Mouse (Mus musculus) G1E (cell line): ENCODE measurements around the gene Snupn. TPM values are rescaled to one million over a fixed set of nuclear protein-coding genes. Genes with fewer than 3 reads are reported as not detected.

ENCODE experiments used
- ATAC-seq: 2 replicates; pipeline ENCODE4 v1.8.0; 2016; ENCODE audit warnings: mild to moderate bottlenecking; ENCODE audit not compliant: insufficient number of reproducible peaks, poor library complexity, low FRiP score, severe bottlenecking; ENCODE audit errors: extremely low read depth
- DNase-seq: peaks from one replicate; pipeline ENCODE4 v3.0.0; 2012; ENCODE audit warnings: low spot score
- H3K27me3 ChIP-seq: 2 replicates; pipeline ENCODE4 v1.6.1; 2012; ENCODE audit warnings: mild to moderate bottlenecking, low read length, inconsistent platforms; ENCODE audit not compliant: insufficient read depth
- H3K36me3 ChIP-seq: replicated peaks from 2 replicates; pipeline ENCODE3; 2012; ENCODE audit warnings: mild to moderate bottlenecking, inconsistent platforms
- H3K4me1 ChIP-seq: 2 replicates; pipeline ENCODE4 v1.6.1; 2012; ENCODE audit warnings: low read depth, low read length, inconsistent platforms, mixed read lengths; ENCODE audit not compliant: insufficient read depth
- H3K4me3 ChIP-seq: 2 replicates; pipeline ENCODE4 v1.5.1; 2012; ENCODE audit warnings: low read depth, mild to moderate bottlenecking, inconsistent platforms, low read length, moderate library complexity, mixed read lengths
- H3K9me3 ChIP-seq: replicated peaks from 2 replicates; pipeline ENCODE4 v1.6.1; 2012; ENCODE audit warnings: inconsistent platforms
- CTCF ChIP-seq: IDR thresholded peaks from 2 replicates; pipeline ENCODE4 v1.5.1; 2012; ENCODE audit warnings: low read depth, low read length, inconsistent platforms, mixed read lengths
- GATA1 ChIP-seq: IDR thresholded peaks from 2 replicates; pipeline ENCODE4 v1.6.1; 2012; ENCODE audit warnings: borderline replicate concordance, low read length, inconsistent platforms, mixed read lengths
- GATA2 ChIP-seq: IDR thresholded peaks from 2 replicates; pipeline ENCODE4 v1.6.1; 2012; ENCODE audit warnings: low read depth, low read length, inconsistent platforms, borderline replicate concordance
- POLR2AphosphoS5 ChIP-seq: IDR thresholded peaks from 2 replicates; pipeline ENCODE4 v1.6.1; 2012; ENCODE audit warnings: low read depth, low read length, inconsistent platforms; ENCODE audit not compliant: insufficient replicate concordance
- TAL1 ChIP-seq: conservative IDR thresholded peaks from 2 replicates; pipeline ENCODE4 v1.6.1; 2012; ENCODE audit warnings: low read depth, low read length, inconsistent platforms, mixed read lengths
- polyA plus RNA-seq: library from polyadenylated mRNA; stranded (reverse); fragments of >175 nt; gene quantifications from 2 replicates; pipeline ENCODE4 v1.2.3, GENCODE M21; 2012
- total RNA-seq, 2 experiments: library from RNA; stranded (forward) in 1 of 2; stranded (reverse) in 1 of 2; fragments of 200-1000 nt in 1 of 2; fragments of >200 nt in 1 of 2; fragmentation: Nextera tagmentation in 1 of 2; gene quantifications; 2 replicates each; pipeline ENCODE4 v1.2.3; 2014 to 2017

Snupn gene
- total and polyA plus RNA-seq, 3 experiments = 2.4 to 19.2 (median 18.7) TPM

- ATAC-seq = no peak
- H3K9me3 ChIP-seq = peaks cover 2% of the 10 kb centered on the region; the same call in 1 of the 2 replicates
- no peak overlapping the region for H3K4me3 ChIP-seq
- peaks cover 59% of the 10 kb centered on the region for H3K36me3 ChIP-seq
- H3K27me3 ChIP-seq = no peaks in the 10 kb centered on the region
- no peak for DNase-seq
- TF ChIP-seq GATA2 (no peak), POLR2AphosphoS5 (no peak), GATA1 (no peak), CTCF (no peak), TAL1 (no peak)
- peaks cover 13% of the 10 kb centered on the region for H3K4me1 ChIP-seq
These were observed 6.4 kb downstream of the Snupn start for GRCm38 (mm10) chr9:56956966-56957675.

DNA sequence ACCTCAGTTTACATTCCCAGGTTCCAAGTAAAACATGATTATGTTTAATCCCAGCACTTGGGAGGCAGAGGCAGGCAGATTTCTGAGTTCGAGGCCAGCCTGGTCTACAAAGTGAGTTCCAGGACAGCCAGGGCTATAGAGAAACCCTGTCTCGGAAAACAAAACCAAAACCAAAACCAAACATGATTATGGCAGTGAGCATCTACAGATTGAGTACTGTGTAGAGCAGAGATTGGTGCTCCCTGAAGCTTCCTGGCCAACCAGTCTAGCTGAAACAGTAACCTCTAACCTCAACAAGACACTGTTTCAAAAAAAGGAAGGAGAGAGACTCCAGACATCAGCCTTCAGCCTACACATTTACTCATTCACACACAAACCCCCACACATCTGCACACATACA, 8.0 kb downstream of the Snupn start:
- peaks cover 4% of the 10 kb centered on the region; the same call in 1 of the 2 replicates for H3K4me1 ChIP-seq
- no peak overlapping the region for H3K4me3 ChIP-seq
- H3K36me3 ChIP-seq = peaks cover 66% of the 10 kb centered on the region
- ATAC-seq (no peak), DNase-seq (no peak)
- TF ChIP-seq GATA1 (no peak), POLR2AphosphoS5 (no peak), TAL1 (no peak), CTCF (no peak), GATA2 (no peak)
- no peaks in the 10 kb centered on the region for H3K27me3 ChIP-seq
- H3K9me3 ChIP-seq = peaks cover 2% of the 10 kb centered on the region; the same call in 1 of the 2 replicates

DNA sequence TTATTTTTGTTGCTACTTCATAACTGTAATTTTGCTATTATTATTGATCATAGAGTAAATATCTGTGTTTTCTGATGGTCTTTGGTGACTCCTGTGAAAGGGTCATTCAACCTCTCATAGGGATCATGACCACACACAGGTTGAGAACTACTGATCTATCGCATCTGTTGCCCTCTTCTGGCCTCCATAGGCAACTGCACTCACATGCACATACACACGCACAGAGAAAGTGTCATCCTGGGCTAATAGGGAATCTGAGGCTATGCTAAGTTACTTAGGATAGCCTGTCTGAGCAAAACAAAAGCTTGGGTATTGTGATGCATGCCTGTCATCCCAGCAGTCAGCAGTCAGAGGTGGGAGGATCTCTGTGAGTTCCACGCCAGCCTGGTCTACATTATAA, 10.9 kb downstream of the Snupn start:
- Histone ChIP-seq H3K36me3 (peaks cover 75% of the 10 kb centered on the region), H3K4me3 (no peak overlapping the region), H3K4me1 (peaks cover 2% of the 10 kb centered on the region; the same call in 1 of the 2 replicates), H3K9me3 (peaks cover 2% of the 10 kb centered on the region; the same call in 1 of the 2 replicates), H3K27me3 (no peaks in the 10 kb centered on the region)
- DNase-seq = no peak
- no peak for ATAC-seq
- no peak for TF ChIP-seq GATA1
- no peak for TF ChIP-seq POLR2AphosphoS5
- no peak for TF ChIP-seq TAL1
- TF ChIP-seq CTCF = no peak
- no peak for TF ChIP-seq GATA2

DNA sequence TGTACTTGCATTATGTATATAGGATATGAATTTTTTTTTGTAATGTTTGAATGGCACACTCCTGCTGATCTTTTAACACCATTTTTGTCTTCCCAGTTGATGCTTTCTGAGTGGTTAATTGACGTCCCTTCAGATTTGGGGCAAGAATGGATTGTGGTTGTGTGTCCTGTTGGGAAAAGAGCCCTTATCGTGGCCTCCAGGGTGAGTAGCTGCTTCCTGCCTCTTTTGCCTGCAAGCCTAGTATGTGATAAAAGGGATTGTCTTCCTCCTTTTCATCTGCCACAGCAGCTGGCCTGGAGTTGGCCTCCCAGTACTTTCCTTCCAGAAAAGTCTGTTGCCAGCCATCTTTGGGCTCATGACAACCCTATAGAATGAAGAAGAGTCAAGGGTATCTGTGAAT, 19.5 kb downstream of the Snupn start:
- H3K4me1 ChIP-seq = peaks cover 14% of the 10 kb centered on the region
- no peaks in the 10 kb centered on the region for H3K9me3 ChIP-seq
- H3K27me3 ChIP-seq = no peaks in the 10 kb centered on the region
- no peak for DNase-seq
- no peak for TF ChIP-seq GATA1
- no peak for TF ChIP-seq CTCF
- no peak for TF ChIP-seq GATA2
- no peak for TF ChIP-seq TAL1
- TF ChIP-seq POLR2AphosphoS5 = no peak
- no peak for ATAC-seq
- H3K36me3 ChIP-seq = peaks cover 80% of the 10 kb centered on the region
- no peak overlapping the region for H3K4me3 ChIP-seq

DNA sequence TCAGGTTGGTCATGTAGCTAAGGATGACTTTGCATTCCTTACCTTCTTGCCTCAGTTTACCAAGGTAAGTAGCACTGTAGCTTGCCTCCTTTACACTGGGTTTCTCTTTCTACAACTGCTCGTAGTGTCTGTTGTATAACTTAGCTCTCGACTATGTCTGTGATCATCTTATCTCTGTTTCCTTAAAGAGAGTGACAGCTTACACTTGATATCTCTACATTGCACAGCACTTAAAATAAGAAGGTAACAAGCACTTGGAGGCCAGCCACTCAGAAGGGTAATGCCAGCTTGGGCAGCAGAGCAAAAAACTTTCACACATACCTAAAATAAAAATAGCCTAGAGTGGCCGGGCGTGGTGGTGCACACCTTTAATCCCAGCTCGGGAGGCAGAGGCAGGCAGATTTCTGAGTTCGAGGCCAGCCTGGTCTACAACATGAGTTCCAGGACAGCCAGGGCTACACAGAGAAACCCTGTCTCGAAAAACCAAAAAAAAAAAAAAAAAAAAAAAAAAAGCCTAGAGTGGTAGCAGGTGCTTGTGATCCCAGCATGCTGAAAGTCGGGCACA, 23.4 kb downstream of the Snupn start:
- ATAC-seq (no peak), DNase-seq (no peak)
- Histone ChIP-seq H3K27me3 (no peaks in the 10 kb centered on the region), H3K36me3 (peaks cover 73% of the 10 kb centered on the region), H3K9me3 (no peaks in the 10 kb centered on the region), H3K4me3 (no peak overlapping the region), H3K4me1 (peaks cover 24% of the 10 kb centered on the region)
- TF ChIP-seq GATA1 (no peak), TAL1 (no peak), GATA2 (no peak), CTCF (no peak), POLR2AphosphoS5 (no peak)

GRCm38 (mm10) chr9:56975199-56975598, 24.5 kb downstream of the Snupn start:
- H3K36me3 ChIP-seq = peaks cover 69% of the 10 kb centered on the region
- peaks cover 24% of the 10 kb centered on the region for H3K4me1 ChIP-seq
- ATAC-seq (no peak), DNase-seq (no peak)
- no peaks in the 10 kb centered on the region for H3K27me3 ChIP-seq
- no peak overlapping the region for H3K4me3 ChIP-seq
- no peaks in the 10 kb centered on the region for H3K9me3 ChIP-seq
- TF ChIP-seq GATA2 (no peak), TAL1 (no peak), GATA1 (no peak), POLR2AphosphoS5 (no peak)
